Mouse (Mus musculus) gastrocnemius, adult 18-20 months (tissue): ENCODE data around the gene Sstr2. TPM values are rescaled to one million over a fixed set of nuclear protein-coding genes. Genes with fewer than 3 reads are reported as not detected.

Experiments
- DNase-seq: peaks from one replicate; pipeline ENCODE4 v3.0.0; 2021; ENCODE audit warnings: low spot score
- total RNA-seq, 2 experiments: library from RNA; stranded (reverse); gene quantifications; 2 replicates each; pipeline ENCODE4 v1.2.3; 2021

Gene Sstr2
- total RNA-seq, 2 experiments from 2014 or later: not detected

- no peak for DNase-seq
These were observed 408 bp downstream of the Sstr2 start for GRCm38 (mm10) chr11:113619420-113620080.

GRCm38 (mm10) chr11:113621001-113621400 is 1.9 kb downstream of the Sstr2 start:
- no peak for DNase-seq

GRCm38 (mm10) chr11:113622028-113622427 is 2.9 kb downstream of the Sstr2 start:
- DNase-seq: no peak

- no peak for DNase-seq
These were observed 6.3 kb downstream of the Sstr2 start for GRCm38 (mm10) chr11:113625437-113625836.

- DNase-seq: no peak
These were observed 8.6 kb downstream of the Sstr2 start for GRCm38 (mm10) chr11:113627785-113628184.

GRCm38 (mm10) chr11:113630642-113631041 is 11.5 kb downstream of the Sstr2 start:
- DNase-seq: no peak

- no peak for DNase-seq
These were observed 12.2 kb downstream of the Sstr2 start for GRCm38 (mm10) chr11:113631302-113631701.

GRCm38 (mm10) chr11:113631862-113632261 is 12.7 kb downstream of the Sstr2 start:
- DNase-seq: no peak

- DNase-seq: no peak
These were observed 13.2 kb downstream of the Sstr2 start for GRCm38 (mm10) chr11:113632303-113632702.

- DNase-seq: no peak
These were observed 14.3 kb downstream of the Sstr2 start for GRCm38 (mm10) chr11:113633398-113633797.

GRCm38 (mm10) chr11:113634699-113635121 is 15.6 kb downstream of the Sstr2 start:
- DNase-seq: no peak

- DNase-seq: no peak
These were observed 19.5 kb downstream of the Sstr2 start for GRCm38 (mm10) chr11:113638680-113639079.

GRCm38 (mm10) chr11:113645181-113645580 is 26.0 kb downstream of the Sstr2 start:
- no peak for DNase-seq

- DNase-seq: peak; percentile 75
These were observed 29.0 kb downstream of the Sstr2 start for GRCm38 (mm10) chr11:113648152-113648551.

GRCm38 (mm10) chr11:113648690-113649352 is 29.7 kb downstream of the Sstr2 start, which contains the start of gene Cog1:
Cog1 (plus strand) TSS chr11:113649169.
- no peak for DNase-seq

- DNase-seq: peak; percentile 52
These were observed 30.4 kb downstream of the Sstr2 start, which contains the start of gene Slc39a11 for GRCm38 (mm10) chr11:113649353-113650210. Slc39a11 (minus strand) TSS chr11:113650079.

- DNase-seq: no peak
These were observed 32.2 kb downstream of the Sstr2 start for GRCm38 (mm10) chr11:113651206-113651906.

GRCm38 (mm10) chr11:113651907-113652273 is 32.7 kb downstream of the Sstr2 start:
- no peak for DNase-seq

GRCm38 (mm10) chr11:113652516-113652915 is 33.4 kb downstream of the Sstr2 start:
- no peak for DNase-seq

GRCm38 (mm10) chr11:113654105-113654504 is 35.0 kb downstream of the Sstr2 start:
- no peak for DNase-seq

GRCm38 (mm10) chr11:113654561-113655270 is 35.6 kb downstream of the Sstr2 start:
- no peak for DNase-seq
